Mouse (Mus musculus) ES-Bruce4 (cell line): ENCODE data around the gene Gpat3.

Experiments
- CTCF ChIP-seq: IDR thresholded peaks from one replicate; pipeline ENCODE4 v1.8.1; 2011; ENCODE audit warnings: low read depth, low read length
- EP300 ChIP-seq: IDR thresholded peaks from 2 replicates; pipeline ENCODE4 v1.6.1; 2011; ENCODE audit warnings: low read depth, low read length; ENCODE audit not compliant: insufficient read depth
- POLR2A ChIP-seq: IDR thresholded peaks from one replicate; pipeline ENCODE4 v1.8.1; 2011; ENCODE audit warnings: low read length; ENCODE audit not compliant: insufficient read depth

DNA sequence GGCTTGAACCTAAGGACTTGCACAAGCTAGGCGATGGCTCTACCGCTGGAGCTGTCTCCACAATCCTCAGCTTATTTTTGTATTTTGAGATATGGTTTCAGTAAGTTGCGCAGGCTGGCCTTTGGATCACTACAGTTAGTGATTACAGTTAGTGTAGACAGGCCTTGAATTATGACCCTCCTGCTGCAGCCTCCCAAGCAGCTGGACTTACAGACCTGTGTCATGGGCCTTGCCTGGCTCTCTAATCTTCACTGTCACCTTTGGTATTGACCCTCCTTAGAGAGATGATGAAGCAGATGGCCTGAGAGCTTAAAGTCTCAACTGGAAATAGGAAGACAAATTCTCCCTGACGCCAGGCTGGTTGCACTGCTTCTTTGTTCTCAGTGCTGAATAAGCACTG lies 8.4 kb downstream of the Gpat3 start:
- no peak for TF ChIP-seq CTCF
- no peak for TF ChIP-seq EP300
- no peak for TF ChIP-seq POLR2A
